Mouse (Mus musculus): ENCODE data around the gene Gm49366. TPM values are rescaled to one million over a fixed set of nuclear protein-coding genes. Genes with fewer than 3 reads are reported as not detected.

The Gm49366 gene
- polyA plus RNA-seq, 1 experiment from 2014 or later, result not detected

- TF ChIP-seq CTCF (IDR thresholded peaks at IDR 0.05; ENCODE audit: low read depth), result no peak
- TF ChIP-seq EP300 (optimal IDR thresholded peaks at IDR 0.05), result no peak
- Histone ChIP-seq H3K4me1 (replicated peaks; ENCODE audit: control insufficient read depth, insufficient read depth) (no peaks in the 10 kb centered on the region), H3K27me3 (ENCODE audit: control insufficient read depth, insufficient read depth, low read length) (no peaks in the 10 kb centered on the region), H3K4me2 (replicated peaks; ENCODE audit: low read depth) (no peak within 1 kb of the TSS), H3K4me3 (ENCODE audit: low read depth, low read length) (no peak within 1 kb of the TSS), H3K27ac (replicated peaks) (no peak within 1 kb of the TSS), H3K9ac (ENCODE audit: low read length) (no peak within 1 kb of the TSS), H3K9me3 (ENCODE audit: control insufficient read depth, low read length) (no peaks in the 10 kb centered on the region), H3K36me3 (ENCODE audit: control insufficient read depth, insufficient read depth, low read length) (no peaks in the 10 kb centered on the region)
- DNase-seq (ENCODE audit: low spot score) (no peak), ATAC-seq (ENCODE audit: low FRiP score, low TSS enrichment) (no peak)
- WGBS, result 83% methylated on average over 5 of the region's 5 CpGs
Observed at GRCm38 (mm10) chr12:84051937-84052474, 13.3 kb downstream of the Gm49366 start, which contains the start of gene Acot3. Gene Acot3, plus strand, starts transcription at chr12:84052144.

DNA sequence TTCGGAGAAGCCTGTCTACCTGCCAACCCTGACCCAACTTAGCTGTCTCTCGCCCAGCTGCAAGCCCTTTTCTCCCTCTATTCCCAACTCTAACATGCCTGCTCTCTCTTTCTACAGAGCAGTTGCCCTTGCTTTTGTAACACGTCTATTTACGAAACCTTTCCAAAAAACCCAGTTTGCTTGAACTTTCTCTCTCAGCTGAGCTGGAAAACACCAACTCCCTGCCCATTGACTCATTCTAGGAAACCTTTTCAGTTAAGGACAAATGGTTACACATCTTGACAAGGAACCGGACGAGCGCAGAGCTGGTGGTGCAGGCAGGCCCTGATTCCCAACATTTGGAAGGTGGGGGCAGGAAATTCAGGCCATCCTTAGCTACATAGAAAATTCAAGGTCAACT is 13.9 kb downstream of the Gm49366 start:
- Histone ChIP-seq H3K4me1 (replicated peaks; ENCODE audit: control insufficient read depth, insufficient read depth) (no peaks in the 10 kb centered on the region), H3K27ac (replicated peaks) (no peak overlapping the region), H3K36me3 (ENCODE audit: control insufficient read depth, insufficient read depth, low read length) (no peaks in the 10 kb centered on the region), H3K4me3 (ENCODE audit: low read depth, low read length) (no peak overlapping the region), H3K9me3 (ENCODE audit: control insufficient read depth, low read length) (no peaks in the 10 kb centered on the region), H3K9ac (ENCODE audit: low read length) (no peak overlapping the region), H3K27me3 (ENCODE audit: control insufficient read depth, insufficient read depth, low read length) (no peaks in the 10 kb centered on the region), H3K4me2 (replicated peaks; ENCODE audit: low read depth) (no peak overlapping the region)
- no peak for DNase-seq (ENCODE audit: low spot score)
- 75% methylated on average over 7 of the region's 7 CpGs for WGBS
- TF ChIP-seq CTCF (IDR thresholded peaks at IDR 0.05; ENCODE audit: low read depth) (no peak), EP300 (optimal IDR thresholded peaks at IDR 0.05) (no peak)
- no peak for ATAC-seq (ENCODE audit: low FRiP score, low TSS enrichment)

DNA sequence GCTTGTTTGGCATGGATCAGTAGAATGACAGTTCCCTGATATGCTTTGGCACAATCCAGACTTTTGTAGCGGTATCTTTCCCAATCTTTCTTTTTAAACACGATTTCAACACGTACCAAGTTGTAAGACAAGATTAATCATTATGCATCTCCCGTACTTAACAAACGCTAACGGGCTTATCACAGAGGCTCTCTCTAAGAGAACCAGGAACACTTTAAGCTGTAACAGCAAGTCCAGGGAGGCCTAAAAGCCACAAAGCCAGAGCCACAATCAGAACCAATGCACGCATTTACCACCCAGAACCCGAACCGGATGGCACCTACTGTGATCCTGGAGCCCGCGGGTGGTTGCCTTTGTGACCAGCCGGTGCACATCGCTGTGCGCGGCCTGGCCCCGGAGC is 14.4 kb downstream of the Gm49366 start:
- no peak overlapping the region for H3K27ac ChIP-seq (replicated peaks)
- no peaks in the 10 kb centered on the region for H3K9me3 ChIP-seq (ENCODE audit: control insufficient read depth, low read length)
- peak overlapping the region; percentile 62 for H3K4me2 ChIP-seq (replicated peaks; ENCODE audit: low read depth)
- no peaks in the 10 kb centered on the region for H3K4me1 ChIP-seq (replicated peaks; ENCODE audit: control insufficient read depth, insufficient read depth)
- H3K27me3 ChIP-seq (ENCODE audit: control insufficient read depth, insufficient read depth, low read length), result no peaks in the 10 kb centered on the region
- TF ChIP-seq EP300 (optimal IDR thresholded peaks at IDR 0.05) (no peak), CTCF (IDR thresholded peaks at IDR 0.05; ENCODE audit: low read depth) (no peak)
- H3K4me3 ChIP-seq (ENCODE audit: low read depth, low read length), result peak overlapping the region; percentile 33
- DNase-seq (ENCODE audit: low spot score) (no peak), ATAC-seq (ENCODE audit: low FRiP score, low TSS enrichment) (no peak)
- no peaks in the 10 kb centered on the region for H3K36me3 ChIP-seq (ENCODE audit: control insufficient read depth, insufficient read depth, low read length)
- H3K9ac ChIP-seq (ENCODE audit: low read length), result no peak overlapping the region
- WGBS, result 11% methylated on average over 16 of the region's 16 CpGs

- no peak overlapping the region for H3K27ac ChIP-seq (replicated peaks)
- WGBS, result 4% methylated on average over 41 of the region's 46 CpGs
Observed at GRCm38 (mm10) chr12:84053679-84054391, 15.1 kb downstream of the Gm49366 start.

DNA sequence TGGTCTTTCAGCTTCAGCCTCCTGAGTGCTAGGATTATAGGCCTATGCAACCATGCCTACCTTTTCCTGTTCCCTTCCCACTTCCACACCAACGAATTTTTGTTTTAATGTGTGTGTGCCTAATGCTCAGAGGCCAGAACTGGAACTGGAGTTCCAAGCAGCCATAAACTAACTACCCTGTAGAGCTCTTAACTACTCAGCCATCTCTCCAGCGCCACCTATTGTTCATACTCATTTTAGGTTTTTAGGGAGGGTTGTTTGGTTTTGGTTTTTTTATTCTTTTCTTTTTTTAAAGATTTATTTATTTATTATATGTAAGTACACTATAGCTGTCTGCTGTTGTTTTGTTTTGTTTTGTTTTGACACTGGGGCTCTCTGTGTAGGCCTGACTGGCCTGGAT is 22.2 kb downstream of the Gm49366 start:
- no peak for DNase-seq (ENCODE audit: low spot score)
- peak; percentile 38; the same call in 1 of the 2 replicates for ATAC-seq (ENCODE audit: low FRiP score, low TSS enrichment)

More at GRCm38 (mm10) chr12:84053679-84054391, 15.1 kb downstream of the Gm49366 start:
- Histone ChIP-seq H3K9me3 (ENCODE audit: control insufficient read depth, low read length) (no peaks in the 10 kb centered on the region), H3K4me2 (replicated peaks; ENCODE audit: low read depth) (peak overlapping the region; percentile 62), H3K36me3 (ENCODE audit: control insufficient read depth, insufficient read depth, low read length) (no peaks in the 10 kb centered on the region), H3K4me1 (replicated peaks; ENCODE audit: control insufficient read depth, insufficient read depth) (no peaks in the 10 kb centered on the region), H3K27me3 (ENCODE audit: control insufficient read depth, insufficient read depth, low read length) (no peaks in the 10 kb centered on the region), H3K4me3 (ENCODE audit: low read depth, low read length) (peak overlapping the region; percentile 33), H3K9ac (ENCODE audit: low read length) (no peak overlapping the region)
- ATAC-seq (ENCODE audit: low FRiP score, low TSS enrichment) (no peak), DNase-seq (ENCODE audit: low spot score) (peak; percentile 38)
- no peak for TF ChIP-seq EP300 (optimal IDR thresholded peaks at IDR 0.05)
- peak; percentile 35 for TF ChIP-seq CTCF (IDR thresholded peaks at IDR 0.05; ENCODE audit: low read depth)

GRCm38 (mm10) chr12:84062336-84062735 is 23.6 kb downstream of the Gm49366 start:
- no peak for DNase-seq (ENCODE audit: low spot score)
- Histone ChIP-seq H3K4me1 (replicated peaks; ENCODE audit: control insufficient read depth, insufficient read depth) (no peaks in the 10 kb centered on the region), H3K4me2 (replicated peaks; ENCODE audit: low read depth) (no peak overlapping the region), H3K27me3 (ENCODE audit: control insufficient read depth, insufficient read depth, low read length) (no peaks in the 10 kb centered on the region), H3K27ac (replicated peaks) (no peak overlapping the region), H3K4me3 (ENCODE audit: low read depth, low read length) (no peak overlapping the region), H3K9me3 (ENCODE audit: control insufficient read depth, low read length) (no peaks in the 10 kb centered on the region), H3K36me3 (ENCODE audit: control insufficient read depth, insufficient read depth, low read length) (no peaks in the 10 kb centered on the region), H3K9ac (ENCODE audit: low read length) (no peak overlapping the region)
- WGBS, result 89% methylated on average over 20 of the region's 20 CpGs
- TF ChIP-seq EP300 (optimal IDR thresholded peaks at IDR 0.05) (no peak), CTCF (IDR thresholded peaks at IDR 0.05; ENCODE audit: low read depth) (no peak)
- ATAC-seq (ENCODE audit: low FRiP score, low TSS enrichment), result no peak

More for the DNA sequence above, 22.2 kb downstream of the Gm49366 start:
- peak; percentile 70 for TF ChIP-seq CTCF (IDR thresholded peaks at IDR 0.05; ENCODE audit: low read depth)
- TF ChIP-seq EP300 (optimal IDR thresholded peaks at IDR 0.05), result no peak
- no peak overlapping the region for H3K9ac ChIP-seq (ENCODE audit: low read length)
- H3K4me3 ChIP-seq (ENCODE audit: low read depth, low read length), result no peak overlapping the region
- H3K4me1 ChIP-seq (replicated peaks; ENCODE audit: control insufficient read depth, insufficient read depth), result no peaks in the 10 kb centered on the region
- H3K27ac ChIP-seq (replicated peaks), result no peak overlapping the region
- no peaks in the 10 kb centered on the region for H3K9me3 ChIP-seq (ENCODE audit: control insufficient read depth, low read length)
- H3K36me3 ChIP-seq (ENCODE audit: control insufficient read depth, insufficient read depth, low read length), result no peaks in the 10 kb centered on the region
- 35% methylated on average over 2 of the region's 2 CpGs for WGBS
- H3K27me3 ChIP-seq (ENCODE audit: control insufficient read depth, insufficient read depth, low read length), result no peaks in the 10 kb centered on the region
- no peak overlapping the region for H3K4me2 ChIP-seq (replicated peaks; ENCODE audit: low read depth)
